Mouse (Mus musculus) gastrocnemius, postnatal 36 days (tissue): ENCODE measurements around the gene Olfr837. TPM values are rescaled to one million over a fixed set of nuclear protein-coding genes. Genes with fewer than 3 reads are reported as not detected.
"Not testable (repeated sequence)": the region's sequence is repeated elsewhere in the genome, so short reads cannot be mapped to it uniquely, and the experiment has no call there.

ENCODE experiments used
- DNase-seq, 2 experiments: peaks; one replicate each; pipeline ENCODE4 v3.0.0; 2022
- intact Hi-C: fragments of 180-260 bp; cut with DNase I; formaldehyde crosslinking; loops from one replicate; pipeline ENCODE4 v1.15.1; 2025
- long read RNA-seq, 2 experiments: library from polyadenylated mRNA; stranded (forward); transcript quantifications; one replicate each; pipeline ENCODE4 v2.0.0; 2021
- total RNA-seq, 2 experiments: library from RNA; stranded (reverse); gene quantifications; 2 replicates each; pipeline ENCODE4 v1.2.3; 2021

Gene Olfr837
- total RNA-seq: not detected
- long read RNA-seq, experiment 1: 0 reads
- long read RNA-seq, experiment 2: 0 reads

GRCm38 (mm10) chr9:19136017-19136416, at the start of gene Olfr837:
Gene Olfr837, plus strand, starts transcription at chr9:19136317.
- no peak for DNase-seq
- intact Hi-C loops: no loop called here

- DNase-seq, intact Hi-C loops: not testable (repeated sequence)
Observed at GRCm38 (mm10) chr9:19092889-19093753, 43.0 kb upstream of the Olfr837 start.

- DNase-seq: no peak
- intact Hi-C loops: no loop called here
Observed at GRCm38 (mm10) chr9:19097286-19097685, 38.8 kb upstream of the Olfr837 start.

GRCm38 (mm10) chr9:19120082-19120481, 16.0 kb upstream of the Olfr837 start, which contains the start of gene Olfr836:
Gene Olfr836, plus strand, starts transcription at chr9:19120382.
- no peak for DNase-seq
- intact Hi-C loops: no loop called here

GRCm38 (mm10) chr9:19177212-19177611, 41.1 kb downstream of the Olfr837 start, which contains the start of gene Olfr839-ps1:
Gene Olfr839-ps1, minus strand, starts transcription at chr9:19177312.
- no peak for DNase-seq
- intact Hi-C loops: no loop called here

Other genes with a start within 250 kb of the Olfr837 start
- gene Olfr832, start 199.2 kb upstream of the Olfr837 start, total RNA-seq: not detected
- gene Olfr834, start 148.3 kb upstream of the Olfr837 start, total RNA-seq: not detected
- not detected for gene Olfr835, start 103.6 kb upstream of the Olfr837 start, total RNA-seq
- not detected for gene Olfr836, start 15.9 kb upstream of the Olfr837 start, total RNA-seq
- gene Olfr839-ps1, start 41.0 kb downstream of the Olfr837 start, total RNA-seq: not detected
- gene Olfr843, start 115.7 kb downstream of the Olfr837 start, total RNA-seq: not detected
- gene Olfr844, start 180.0 kb downstream of the Olfr837 start, total RNA-seq: not detected
- gene Olfr845, start 200.1 kb downstream of the Olfr837 start, total RNA-seq: not detected
- not detected for gene Olfr846, start 227.7 kb downstream of the Olfr837 start, total RNA-seq
- not detected for gene Olfr847, start 242.4 kb downstream of the Olfr837 start, total RNA-seq